Mouse (Mus musculus) lung, postnatal 0 days (tissue): ENCODE data around the gene Mcemp1.

Experiments
- CTCF ChIP-seq: IDR thresholded peaks from 2 replicates; pipeline ENCODE4 v1.5.1; 2016; ENCODE audit warnings: antibody characterized with exemption, mild to moderate bottlenecking
- EP300 ChIP-seq: IDR thresholded peaks from 2 replicates; pipeline ENCODE4 v1.6.1; 2016; ENCODE audit warnings: antibody characterized with exemption, mild to moderate bottlenecking, control low read depth

GRCm38 (mm10) chr8:3701491-3701890 is 35.9 kb downstream of the Mcemp1 start:
- TF ChIP-seq CTCF, result no peak
- TF ChIP-seq EP300, result no peak
